Mouse (Mus musculus) embryonic stem cell, embryonic (primary cell): Measurements from ENCODE around the gene Ap1m1.

Experiments used
- CTCF ChIA-PET, 4 experiments: fragments of 300-600 bp in 2 of 4; fragments of 350-600 bp in 2 of 4; sonication (Branson Sonifier 250); formaldehyde crosslinking; loops; one replicate each; lab custom pipeline; 2022; ENCODE audit warnings: inconsistent platforms in 2 of 4; lab: Charles Lee
- POLR2A ChIA-PET, 4 experiments: fragments of 300-600 bp in 2 of 4; fragments of 350-600 bp in 2 of 4; sonication (Branson Sonifier 250); formaldehyde crosslinking; loops; one replicate each; lab custom pipeline; 2022; ENCODE audit warnings: antibody characterized with exemption in 4 of 4, inconsistent platforms in 1 of 4; lab: Charles Lee

Gene Ap1m1

GRCm38 (mm10) chr8:72295125-72295524 lies 55.3 kb downstream of the Ap1m1 start:
- ChIA-PET POLR2A (interaction anchor here (0.5 to 14.3 kb wide), 26 partner anchors 10 to 685 kb away, joined by 3 to 277 read pairs (median 6); partner anchors contain the start of genes Klf2 (in 3 of the 4) and Gm10282 (in 1 of the 4)), CTCF (interaction anchor here in 2 of 4 experiments (1.2 to 1.8 kb wide), 2 partner anchors 23 to 55 kb away, joined by 3 to 5 read pairs; partner anchors contain the start of gene Ap1m1 (in 1 of the 2))

GRCm38 (mm10) chr8:72295679-72296078 lies 55.9 kb downstream of the Ap1m1 start:
- POLR2A ChIA-PET, result interaction anchor here (0.5 to 14.3 kb wide), 34 partner anchors 10 to 686 kb away, joined by 3 to 277 read pairs (median 4); partner anchors contain the start of genes Klf2 (in 3 of the 4) and Gm10282 (in 1 of the 4)
- CTCF ChIA-PET, result interaction anchor here in 2 of 4 experiments (0.7 to 1.8 kb wide), 3 partner anchors 24 to 70 kb away, joined by 3 to 5 read pairs (median 3); partner anchors contain the start of gene Ap1m1 (in 1 of the 2)

GRCm38 (mm10) chr8:72296561-72296960 lies 56.7 kb downstream of the Ap1m1 start:
- POLR2A ChIA-PET, result interaction anchor here (0.5 to 14.3 kb wide), 34 partner anchors 9 to 462 kb away, joined by 3 to 277 read pairs (median 4); partner anchors contain the start of genes Klf2 (in 3 of the 4) and Gm10282 (in 1 of the 4)
- CTCF ChIA-PET, result interaction anchor here in 3 of 4 experiments (0.6 to 1.4 kb wide), 4 partner anchors 14 to 69 kb away, joined by 3 to 4 read pairs (median 4); no protein-coding TSS in a partner anchor

GRCm38 (mm10) chr8:72298928-72299327 lies 59.1 kb downstream of the Ap1m1 start:
- POLR2A ChIA-PET, result interaction anchor here in 3 of 4 experiments (0.6 to 6.0 kb wide), 13 partner anchors 13 to 494 kb away, joined by 3 to 69 read pairs (median 5); partner anchors contain the start of gene Klf2 (in 2 of the 3)
- CTCF ChIA-PET, result interaction anchor here in 1 of 4 experiments (0.6 to 1.3 kb wide), 2 partner anchors 17 to 26 kb away, joined by 3 to 6 read pairs; no protein-coding TSS in a partner anchor

GRCm38 (mm10) chr8:72300654-72301400 lies 61.0 kb downstream of the Ap1m1 start:
- ChIA-PET POLR2A (interaction anchor here (0.6 to 6.0 kb wide), 29 partner anchors 9 to 270 kb away, joined by 3 to 69 read pairs (median 4); partner anchors contain the start of genes Klf2 (in 3 of the 4), 1700030K09Rik (in 1 of the 4), Calr3 (in 1 of the 4) and Smim7 (in 1 of the 4)), CTCF (interaction anchor here in 3 of 4 experiments (0.7 to 1.8 kb wide), 5 partner anchors 10 to 40 kb away, joined by 3 to 6 read pairs (median 4); no protein-coding TSS in a partner anchor)

- ChIA-PET CTCF (no interaction called here), POLR2A (interaction anchor here in 2 of 4 experiments (1.0 to 6.0 kb wide), 16 partner anchors 10 to 59 kb away, joined by 3 to 69 read pairs (median 6); partner anchors contain the start of gene Klf2 (in 2 of the 2))
These were observed 61.7 kb downstream of the Ap1m1 start for GRCm38 (mm10) chr8:72301497-72301896.

- CTCF ChIA-PET, result interaction anchor here in 2 of 4 experiments (1.0 kb wide), 2 partner anchors 30 to 31 kb away, joined by 3 to 4 read pairs; no protein-coding TSS in a partner anchor
- POLR2A ChIA-PET, result interaction anchor here in 3 of 4 experiments (0.6 to 6.0 kb wide), 27 partner anchors 8 to 155 kb away, joined by 3 to 69 read pairs (median 6); partner anchors contain the start of gene Klf2 (in 2 of the 3)
These were observed 63.3 kb downstream of the Ap1m1 start for GRCm38 (mm10) chr8:72302986-72303612.

GRCm38 (mm10) chr8:72303633-72304032 lies 63.8 kb downstream of the Ap1m1 start:
- CTCF ChIA-PET, result interaction anchor here in 2 of 4 experiments (1.0 kb wide), 2 partner anchors 31 kb away, joined by 3 to 4 read pairs; no protein-coding TSS in a partner anchor
- POLR2A ChIA-PET, result interaction anchor here in 3 of 4 experiments (0.6 to 6.0 kb wide), 29 partner anchors 7 to 156 kb away, joined by 3 to 69 read pairs (median 6); partner anchors contain the start of gene Klf2 (in 2 of the 3)

GRCm38 (mm10) chr8:72305210-72305905 lies 65.5 kb downstream of the Ap1m1 start, which contains the start of gene Gm10282:
Gm10282 (minus strand) TSS chr8:72305260.
- CTCF ChIA-PET, result interaction anchor here in 2 of 4 experiments (0.6 to 1.0 kb wide), 2 partner anchors 33 to 39 kb away, joined by 3 to 4 read pairs; no protein-coding TSS in a partner anchor

GRCm38 (mm10) chr8:72306913-72307312 lies 67.1 kb downstream of the Ap1m1 start:
- ChIA-PET POLR2A (interaction anchor here in 2 of 4 experiments (1.0 to 1.1 kb wide), 2 partner anchors 9 kb away, joined by 3 to 5 read pairs; no protein-coding TSS in a partner anchor), CTCF (no interaction called here)

More at GRCm38 (mm10) chr8:72305210-72305905, 65.5 kb downstream of the Ap1m1 start, which contains the start of gene Gm10282:
- POLR2A ChIA-PET, result interaction anchor here (0.6 to 1.6 kb wide), 29 partner anchors 8 to 350 kb away, joined by 3 to 17 read pairs (median 4); partner anchors contain the start of gene Klf2 (in 3 of the 4)
